Mouse (Mus musculus) retina, adult 2 months (tissue): Measurements from ENCODE around the gene Ccdc39.

Experiments
- DNase-seq: peaks from one replicate; pipeline ENCODE4 v3.0.0-alpha.2; 2012; ENCODE audit warnings: low read depth, low spot score

The Ccdc39 gene

GRCm38 (mm10) chr3:33843801-33844632, at the start of gene Ccdc39:
Gene Ccdc39 (minus strand): TSS chr3:33844310.
- peak; percentile 61 for DNase-seq

- DNase-seq: no peak
These were observed 49.3 kb upstream of the Ccdc39 start for GRCm38 (mm10) chr3:33893433-33893832.

- no peak for DNase-seq
These were observed 43.3 kb upstream of the Ccdc39 start for GRCm38 (mm10) chr3:33887438-33887837.

- DNase-seq: no peak
These were observed 39.0 kb upstream of the Ccdc39 start for GRCm38 (mm10) chr3:33883105-33883504.

- no peak for DNase-seq
These were observed 38.6 kb upstream of the Ccdc39 start for GRCm38 (mm10) chr3:33882695-33883094.

- no peak for DNase-seq
These were observed 34.6 kb upstream of the Ccdc39 start for GRCm38 (mm10) chr3:33878661-33879060.

- DNase-seq: no peak
These were observed 30.6 kb upstream of the Ccdc39 start for GRCm38 (mm10) chr3:33874456-33875286.

- no peak for DNase-seq
These were observed 29.7 kb upstream of the Ccdc39 start for GRCm38 (mm10) chr3:33873837-33874236.

GRCm38 (mm10) chr3:33873366-33873765, 29.3 kb upstream of the Ccdc39 start:
- no peak for DNase-seq

- no peak for DNase-seq
These were observed 20.0 kb upstream of the Ccdc39 start for GRCm38 (mm10) chr3:33864000-33864540.

GRCm38 (mm10) chr3:33858939-33859338, 14.8 kb upstream of the Ccdc39 start:
- no peak for DNase-seq

- no peak for DNase-seq
These were observed 9.0 kb upstream of the Ccdc39 start for GRCm38 (mm10) chr3:33853062-33853461.

- no peak for DNase-seq
These were observed 6.7 kb upstream of the Ccdc39 start for GRCm38 (mm10) chr3:33850856-33851255.

GRCm38 (mm10) chr3:33846639-33847038, 2.5 kb upstream of the Ccdc39 start:
- DNase-seq: no peak

GRCm38 (mm10) chr3:33838877-33839276, 5.2 kb downstream of the Ccdc39 start:
- DNase-seq: no peak

GRCm38 (mm10) chr3:33836576-33836975, 7.5 kb downstream of the Ccdc39 start:
- DNase-seq: no peak

GRCm38 (mm10) chr3:33832351-33832750, 11.8 kb downstream of the Ccdc39 start:
- DNase-seq: no peak

- no peak for DNase-seq
These were observed 19.8 kb downstream of the Ccdc39 start for GRCm38 (mm10) chr3:33824135-33824946.

GRCm38 (mm10) chr3:33807151-33807550, 37.0 kb downstream of the Ccdc39 start:
- no peak for DNase-seq

- DNase-seq: no peak
These were observed 43.6 kb downstream of the Ccdc39 start for GRCm38 (mm10) chr3:33800513-33800820.

- DNase-seq: peak; percentile 92
These were observed 44.2 kb downstream of the Ccdc39 start, which contains the start of gene Ttc14 for GRCm38 (mm10) chr3:33799617-33800512. Gene Ttc14 (plus strand): TSS chr3:33799832.
